Mouse (Mus musculus) CD4-positive helper T cell, adult 2 months (primary cell): Measurements from ENCODE around the gene Spindoc.

ENCODE experiments used
- DNase-seq: peaks from one replicate; pipeline ENCODE4 v3.0.0-alpha.2; 2012; ENCODE audit warnings: low read depth, missing footprints, low spot score

The Spindoc gene

DNA sequence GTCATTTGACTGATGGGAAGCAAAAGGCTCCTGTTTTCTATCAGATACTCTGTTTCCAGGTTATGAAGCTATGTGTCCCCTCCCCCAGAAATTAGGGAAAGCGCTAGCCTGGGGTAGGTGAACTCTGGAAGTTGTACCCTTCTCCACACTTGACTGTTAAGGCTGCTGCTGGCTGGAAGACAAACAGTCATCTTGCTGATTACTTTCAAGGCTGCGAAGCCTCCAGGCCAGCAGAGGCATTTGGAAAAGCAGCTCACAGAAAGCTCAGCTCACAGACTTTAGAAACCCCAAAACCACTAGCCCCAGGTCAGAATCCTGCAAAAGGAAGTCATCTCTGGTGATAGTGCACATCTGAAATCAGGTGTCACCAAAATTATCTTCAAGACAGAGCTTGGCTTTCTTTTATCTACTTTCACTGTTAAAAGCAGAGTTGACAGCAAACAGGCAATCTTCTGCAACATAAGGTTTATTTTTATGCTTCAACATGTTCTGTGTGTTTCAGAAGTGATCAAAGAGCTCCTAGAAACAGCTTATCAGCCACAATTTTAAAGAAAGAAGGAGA is 44.9 kb downstream of the Spindoc start:
- peak; percentile 55 for DNase-seq

DNA sequence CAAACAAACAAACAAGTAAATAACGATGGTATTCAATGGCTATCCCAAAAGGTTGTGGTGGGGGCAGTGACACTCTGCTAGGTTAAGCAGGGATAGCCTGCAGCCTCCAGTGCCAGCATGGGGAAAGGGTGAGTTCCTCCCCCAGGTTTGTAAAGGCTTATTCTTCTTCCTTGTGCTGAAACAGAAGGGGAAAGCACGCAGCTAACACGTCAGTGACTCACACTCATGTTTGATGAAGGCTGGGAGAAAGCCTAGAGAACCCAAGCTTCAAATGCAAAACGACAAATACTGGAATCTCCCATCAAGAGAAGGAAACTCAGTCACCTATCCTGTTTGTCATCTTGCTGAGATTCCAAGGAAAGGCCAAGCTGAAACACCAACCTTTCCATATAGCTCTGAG is 47.1 kb downstream of the Spindoc start:
- DNase-seq = no peak

DNA sequence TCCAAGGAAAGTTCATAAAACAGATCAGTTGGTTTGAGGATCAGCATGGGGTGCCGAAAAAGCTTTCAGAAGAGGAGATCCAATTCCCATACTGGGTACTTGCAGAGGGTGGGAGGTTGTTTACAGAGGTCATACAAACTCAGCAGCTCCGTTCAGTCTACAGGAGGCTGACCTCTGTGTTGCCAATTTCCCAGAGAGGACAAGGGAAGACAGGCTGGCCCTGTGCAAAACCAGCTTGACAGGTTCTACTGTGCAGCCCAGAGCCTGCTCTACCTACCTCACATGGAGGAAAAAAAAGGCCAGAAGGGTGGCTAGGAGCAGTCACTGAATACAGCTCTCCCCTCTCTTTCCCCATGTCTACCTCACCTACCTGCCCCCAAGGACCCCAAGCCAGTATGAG is 48.7 kb downstream of the Spindoc start:
- no peak for DNase-seq

DNA sequence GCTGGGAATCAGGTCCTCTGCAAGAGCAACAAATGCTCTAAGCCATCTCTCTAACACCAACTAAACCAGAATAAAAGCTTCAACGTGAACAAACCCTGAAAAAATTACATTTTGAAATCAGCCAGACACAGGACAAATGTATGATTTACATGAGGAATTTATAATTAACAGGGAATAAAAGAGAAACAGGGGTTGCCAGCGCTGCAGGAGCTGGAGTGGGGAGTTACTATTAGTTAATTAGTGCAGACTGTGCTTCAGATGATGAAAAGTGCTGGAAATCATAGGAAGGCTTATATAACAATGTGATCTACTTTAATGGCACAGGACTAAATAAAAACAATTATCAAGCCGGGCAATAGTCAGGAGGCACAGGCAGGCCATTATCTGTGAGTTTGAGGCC is 61.4 kb downstream of the Spindoc start:
- DNase-seq = no peak

DNA sequence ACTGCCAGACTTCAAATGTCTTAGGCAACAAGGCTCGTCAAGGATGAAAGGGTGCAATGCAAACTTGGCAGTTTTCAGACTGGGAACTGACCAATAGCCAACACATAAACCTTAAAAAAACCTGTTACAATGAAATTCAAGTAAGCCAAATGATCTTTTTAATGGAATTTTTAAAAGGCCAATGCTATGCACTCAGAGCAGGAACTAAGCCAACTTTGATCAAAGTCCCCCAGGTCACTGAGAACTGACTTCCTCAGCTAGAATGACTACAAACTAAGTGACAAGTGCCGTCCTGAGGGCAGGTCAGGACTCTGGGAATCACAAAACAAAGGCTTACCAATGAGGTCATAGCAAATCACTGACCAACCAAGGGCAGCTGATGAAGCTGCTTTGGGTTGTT is 62.6 kb downstream of the Spindoc start:
- no peak for DNase-seq

DNA sequence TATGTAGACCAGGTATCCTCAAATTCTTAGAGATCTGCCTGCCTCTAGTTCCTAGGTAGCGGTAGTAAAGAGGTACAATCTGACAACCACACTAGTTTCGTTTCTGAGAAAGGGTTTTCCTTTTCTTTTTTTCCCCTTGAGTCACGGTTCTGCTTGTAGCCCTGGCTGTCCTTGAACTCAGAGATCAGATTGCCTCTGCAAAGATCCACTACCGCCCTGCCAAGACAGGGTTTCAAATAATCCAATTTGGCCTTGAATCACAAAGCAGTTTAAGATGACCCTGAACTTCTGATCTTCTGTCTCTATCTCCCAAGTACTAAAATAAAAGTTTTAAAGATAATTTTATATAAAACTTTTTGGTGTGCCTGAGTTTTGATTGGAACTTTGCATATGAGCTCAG is 65.1 kb downstream of the Spindoc start:
- no peak for DNase-seq

DNA sequence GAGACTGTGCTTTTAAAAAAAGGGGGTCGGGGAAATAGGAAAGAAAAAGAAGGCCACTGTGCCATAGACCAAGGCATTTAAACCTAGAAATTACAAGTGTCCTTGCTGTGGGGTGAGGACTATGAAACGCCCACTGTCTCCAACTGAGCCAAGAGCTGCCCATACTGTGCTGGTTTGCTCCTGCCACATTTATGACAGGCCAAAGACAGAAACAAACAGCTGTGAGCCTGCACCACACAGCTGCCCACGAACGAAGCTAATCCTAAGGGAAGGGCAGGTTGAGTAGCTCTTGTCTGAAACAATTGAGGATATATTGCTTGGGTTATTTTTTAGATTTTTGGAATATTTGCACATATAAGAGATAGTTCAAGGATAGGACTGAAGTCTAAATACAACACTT is 66.0 kb downstream of the Spindoc start:
- no peak for DNase-seq

DNA sequence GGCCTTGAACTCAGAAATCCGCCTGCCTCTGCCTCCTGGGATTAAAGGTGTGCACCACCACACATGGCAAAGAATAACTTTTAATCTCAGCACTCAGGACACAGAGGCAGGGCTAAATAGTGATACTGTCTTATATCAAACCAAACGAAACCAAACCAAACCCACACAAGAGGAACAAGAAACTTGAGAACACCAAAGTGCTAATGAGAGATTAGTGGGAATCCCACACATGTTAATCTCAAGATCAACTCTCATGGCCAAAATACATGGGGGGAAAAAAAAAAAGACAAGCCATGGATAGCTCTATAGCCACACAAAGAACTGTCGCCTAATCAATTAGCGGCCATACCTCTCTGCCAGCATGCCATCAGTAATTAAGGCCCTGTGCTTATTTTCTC is 67.2 kb downstream of the Spindoc start:
- DNase-seq = no peak

DNA sequence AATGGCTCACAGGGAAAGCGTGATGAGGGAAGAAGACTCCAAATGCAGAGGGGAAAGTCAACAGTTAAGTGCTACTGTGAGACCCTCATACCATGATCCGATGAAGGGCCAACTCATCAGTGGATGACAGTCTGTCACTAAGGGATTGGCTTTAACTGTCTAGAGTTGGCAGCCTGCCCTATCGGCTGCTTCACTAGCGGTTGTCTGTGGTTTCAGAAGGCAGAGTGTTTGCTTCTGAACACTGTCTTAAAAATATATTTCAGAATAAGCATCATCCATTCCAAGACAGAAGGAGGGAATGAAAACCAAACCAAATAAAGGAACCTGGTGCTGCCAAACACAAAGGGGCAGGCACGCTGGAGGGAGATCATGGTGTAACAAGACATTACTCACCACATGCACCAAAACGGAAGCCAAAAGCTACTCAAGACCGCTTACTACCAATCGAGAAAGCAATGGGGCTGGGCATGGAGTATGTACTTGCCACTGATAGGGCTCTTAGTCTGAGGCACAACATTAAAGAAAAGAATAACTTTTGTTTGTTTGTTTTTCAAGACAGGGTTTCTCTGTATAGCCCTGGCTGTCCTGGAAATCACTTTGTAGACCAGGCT is 67.7 kb downstream of the Spindoc start:
- peak; percentile 26 for DNase-seq

DNA sequence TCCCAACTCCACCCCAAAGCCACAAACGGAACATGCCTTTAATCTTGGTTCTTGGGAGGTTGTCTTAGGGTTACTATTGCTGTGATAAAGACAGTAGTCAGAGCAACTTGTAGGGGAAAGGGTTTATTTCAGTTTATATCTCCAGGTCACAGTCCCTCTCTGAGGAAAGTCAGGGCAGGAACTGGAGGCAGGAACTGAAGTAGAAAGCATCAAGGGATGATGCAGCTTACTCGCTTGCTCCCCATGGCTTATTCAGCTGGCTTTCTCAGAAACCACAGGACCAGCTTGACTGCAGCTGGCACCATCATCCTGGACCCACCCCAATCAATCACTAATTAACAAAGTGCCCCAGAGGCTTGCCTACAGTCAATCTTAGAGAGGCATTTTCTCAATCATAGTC is 69.1 kb downstream of the Spindoc start:
- no peak for DNase-seq

DNA sequence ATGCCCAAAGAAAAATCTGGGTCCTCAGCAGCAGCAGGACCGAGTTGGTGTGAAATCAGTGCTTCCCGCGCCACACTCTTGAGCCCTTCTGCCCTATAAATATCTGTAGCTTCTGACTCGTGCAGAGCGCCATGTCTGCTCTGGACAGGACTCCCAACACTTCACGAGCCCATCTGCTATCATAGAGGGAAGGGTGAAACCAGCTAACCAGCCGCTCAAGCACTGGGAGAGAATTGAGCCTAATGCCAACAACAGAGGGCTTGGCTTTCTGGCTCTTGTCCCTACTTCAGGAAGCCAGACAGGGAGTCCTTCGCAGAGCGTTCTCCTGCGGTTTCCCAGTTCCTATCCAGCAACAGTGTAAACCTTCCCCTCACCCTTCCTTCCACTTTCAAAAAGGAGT is 71.5 kb downstream of the Spindoc start:
- DNase-seq = no peak

DNA sequence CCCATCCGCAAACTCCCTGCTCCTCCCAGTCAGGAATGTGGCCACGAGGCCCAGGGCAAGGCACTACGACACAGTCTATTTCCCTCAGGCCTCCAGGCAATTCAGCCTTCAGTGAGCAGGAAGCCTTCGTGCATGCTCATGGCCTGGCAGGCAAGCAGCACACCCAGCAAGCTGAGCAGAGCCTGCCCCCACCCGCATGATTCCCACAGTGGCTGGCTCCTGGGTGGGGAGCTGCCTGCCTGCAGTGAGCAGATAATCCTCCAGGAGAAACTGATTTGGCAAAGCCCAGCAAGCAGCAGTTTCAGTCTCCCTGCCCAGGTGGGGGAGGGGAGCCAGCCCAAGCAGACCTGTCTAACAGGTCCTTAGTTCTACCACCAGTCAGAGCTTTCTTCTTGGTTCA is 72.1 kb downstream of the Spindoc start:
- no peak for DNase-seq

DNA sequence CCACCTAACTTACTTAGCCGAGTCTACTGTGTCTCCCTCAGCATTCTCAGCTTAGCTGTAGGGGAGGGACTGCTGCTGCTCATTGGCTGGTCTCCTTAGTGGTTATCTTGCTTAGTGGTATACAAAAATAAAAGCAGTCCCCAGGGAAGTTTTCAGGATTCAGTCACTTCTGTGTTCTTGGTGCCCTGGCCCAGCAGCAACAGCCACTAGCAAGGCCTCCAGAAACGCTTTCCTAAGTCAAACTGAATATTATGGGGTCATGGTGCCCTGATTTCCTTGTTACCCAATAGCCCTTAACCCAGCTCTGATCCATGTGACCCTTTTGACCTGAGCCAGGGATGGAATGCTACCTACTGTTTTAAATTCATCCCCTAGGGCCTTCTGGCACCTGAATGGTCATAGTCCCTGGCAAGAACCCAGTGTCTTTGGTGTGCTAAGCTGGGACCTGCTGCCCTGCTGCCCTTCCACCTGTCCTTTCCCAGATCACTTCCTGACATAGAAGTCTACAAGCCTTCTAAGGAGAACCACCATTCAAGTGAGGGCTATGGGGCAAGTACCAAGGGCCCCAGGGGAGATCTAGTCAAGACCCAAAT is 73.0 kb downstream of the Spindoc start:
- no peak for DNase-seq

DNA sequence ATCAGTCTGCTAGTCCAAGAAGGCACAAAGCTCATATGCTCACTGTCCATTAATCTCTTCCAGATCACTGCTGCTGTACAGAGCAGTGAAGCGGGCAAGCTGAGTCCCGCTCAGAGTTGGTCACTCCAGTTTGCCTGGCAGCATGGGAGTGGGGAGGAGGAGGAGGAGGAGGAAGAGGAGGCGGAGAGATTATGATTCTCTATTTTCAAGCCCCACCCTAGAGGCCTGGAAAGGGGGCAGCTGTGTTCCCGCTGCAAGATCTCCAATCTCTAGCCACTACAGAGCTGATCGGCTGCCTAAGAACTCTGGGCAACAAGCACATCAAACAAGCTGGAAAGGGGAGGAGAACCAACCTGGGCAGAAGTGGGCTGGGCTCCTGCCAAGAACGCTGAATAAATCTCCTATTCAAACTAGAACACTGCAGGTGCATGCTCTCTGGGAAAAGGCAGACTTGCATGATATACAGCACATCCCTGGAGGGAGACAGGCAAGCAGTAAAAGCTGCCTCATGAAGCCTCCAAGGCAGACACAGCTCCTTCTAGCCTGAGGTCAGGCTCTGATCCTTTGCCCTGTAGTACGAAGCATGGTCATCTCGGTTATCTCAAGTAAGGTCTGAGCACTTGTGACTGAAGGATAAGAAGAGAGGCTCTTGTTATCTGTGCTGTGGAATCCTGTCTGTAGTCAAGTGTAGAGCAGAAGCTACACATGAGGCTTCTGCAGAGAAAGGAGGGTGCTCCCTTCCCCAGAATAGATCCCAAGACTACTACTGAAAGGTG is 74.6 kb downstream of the Spindoc start:
- DNase-seq = no peak

DNA sequence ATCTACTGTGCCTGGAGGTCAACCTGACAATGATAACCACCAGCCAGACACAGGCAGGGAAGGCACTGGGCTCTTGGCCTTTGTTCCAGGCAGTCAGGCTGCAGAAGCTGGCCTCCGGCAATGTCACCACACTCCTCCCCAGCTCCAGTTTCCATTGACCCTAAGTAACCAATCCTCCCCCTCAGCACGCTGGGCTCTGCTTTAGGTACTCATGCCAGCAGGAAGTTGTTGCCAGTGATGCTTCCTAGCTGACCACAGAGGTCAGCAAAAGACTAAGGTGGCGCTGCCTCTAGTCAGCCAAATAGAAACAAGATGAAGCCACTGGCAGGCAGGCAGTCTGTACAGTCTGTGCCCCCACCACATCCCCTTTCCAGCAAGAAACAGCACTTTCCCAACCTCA is 75.8 kb downstream of the Spindoc start:
- no peak for DNase-seq

DNA sequence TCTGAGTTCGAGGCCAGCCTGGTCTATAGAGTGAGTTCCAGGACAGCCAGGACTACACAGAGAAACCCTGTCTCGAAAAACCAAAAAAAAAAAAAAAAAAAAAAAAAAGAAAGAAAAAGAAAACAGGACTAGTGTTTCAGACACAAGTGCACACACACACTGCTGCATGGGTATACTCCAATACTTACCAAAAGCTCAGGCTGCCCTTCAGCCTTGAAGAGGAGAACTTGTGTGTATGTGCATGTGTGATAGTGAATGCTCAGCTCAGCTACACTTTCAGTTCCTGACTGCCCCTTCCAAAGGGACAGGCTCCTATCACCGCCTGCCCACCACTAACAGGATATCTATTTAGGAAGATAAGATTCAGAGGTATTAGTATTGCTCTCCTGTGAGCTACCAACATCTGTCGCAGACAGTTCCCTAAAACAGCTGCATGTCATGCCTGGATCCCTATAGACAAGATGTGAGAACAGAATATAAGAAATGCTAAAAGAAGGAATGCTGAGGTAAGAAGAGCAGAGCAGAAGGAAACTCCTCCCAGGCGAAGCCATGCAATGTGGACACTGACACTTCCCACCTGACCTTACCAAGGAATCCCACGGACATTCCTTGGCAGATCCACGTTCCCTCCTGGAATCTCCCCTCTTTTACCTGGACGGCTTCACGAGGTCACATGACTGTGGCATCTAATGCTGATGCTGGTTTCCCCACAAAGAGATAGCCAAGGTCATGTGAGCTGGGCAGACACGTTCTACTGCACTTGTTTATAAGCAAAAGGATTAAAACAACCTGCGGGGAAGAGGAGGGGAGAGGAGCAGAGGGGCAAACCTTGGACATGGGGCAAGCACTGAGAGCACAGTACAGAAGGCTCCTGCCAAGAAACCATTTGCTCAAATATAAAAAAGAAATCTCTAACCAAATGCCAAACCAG is 77.1 kb downstream of the Spindoc start:
- DNase-seq = no peak

DNA sequence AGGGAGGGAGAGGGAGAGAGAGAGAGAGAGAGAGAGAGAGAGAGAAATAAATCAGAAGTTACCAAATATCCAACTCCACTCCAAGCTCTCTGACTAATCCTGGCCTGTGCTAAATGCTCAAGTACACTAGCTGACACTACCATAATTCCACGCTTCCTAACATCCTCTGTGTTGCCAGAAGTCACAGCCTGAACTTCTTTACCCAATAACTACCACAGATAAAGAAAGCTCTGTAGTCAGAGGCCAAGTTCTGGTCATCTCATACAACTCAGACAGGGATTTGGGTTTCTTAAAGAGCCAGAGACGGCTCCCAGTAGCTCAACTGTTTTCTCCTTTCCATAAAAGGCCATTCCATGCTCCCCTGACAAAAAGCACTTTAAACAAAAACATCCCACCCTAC is 78.0 kb downstream of the Spindoc start:
- no peak for DNase-seq
